Mouse (Mus musculus) testis, postnatal 10 days (tissue): Measurements from ENCODE around the gene Spindoc.

Experiments used
- DNase-seq: peaks from one replicate; pipeline ENCODE4 v3.0.0; 2021; ENCODE audit warnings: low spot score

Gene Spindoc

DNA sequence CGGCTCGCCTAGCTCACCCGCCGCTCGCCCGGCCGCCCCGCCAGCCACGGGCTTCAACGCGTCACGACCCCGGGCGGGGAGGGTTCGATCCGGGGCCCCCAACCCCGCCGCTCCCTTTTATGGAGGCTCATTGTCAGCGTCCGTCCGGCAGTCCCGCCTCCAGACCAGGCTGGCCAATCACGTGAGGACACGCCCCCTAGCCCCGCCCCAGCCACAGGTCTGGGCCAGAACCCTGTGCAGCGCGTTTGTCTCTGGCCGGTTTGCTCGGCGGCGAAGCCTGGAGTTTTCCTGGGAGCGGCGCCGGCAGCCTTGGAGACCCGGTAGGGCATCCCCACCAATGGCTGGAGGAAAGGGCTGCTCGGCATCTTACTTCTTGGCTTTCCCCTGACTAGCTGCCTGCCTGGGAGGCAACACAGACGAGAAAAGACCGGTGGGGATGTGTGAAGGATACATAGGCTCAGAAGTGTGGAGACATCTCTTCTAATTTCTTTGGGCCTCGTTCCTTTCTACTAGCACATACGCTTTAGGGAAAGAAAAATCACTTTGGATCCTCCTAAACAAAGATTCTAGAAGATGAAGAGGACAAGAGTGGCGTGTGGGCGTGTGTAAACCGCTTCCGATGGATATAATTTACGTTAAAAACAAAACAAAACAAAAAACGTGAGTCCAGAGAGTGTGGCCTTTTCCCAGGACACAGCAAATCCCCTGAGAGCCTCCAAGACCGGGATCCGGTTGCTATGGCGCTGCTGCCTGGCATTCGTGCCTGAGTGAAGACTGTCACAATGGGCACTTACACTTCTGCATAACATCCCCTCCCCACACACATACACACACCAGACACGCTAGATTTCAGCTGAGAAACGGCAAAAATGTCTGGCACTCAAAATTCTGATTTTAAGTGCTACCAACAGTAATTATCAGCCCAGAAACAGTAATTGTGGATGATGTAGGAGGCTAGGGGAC, at the start of gene Spindoc:
TSS of gene Spindoc (minus strand) at position 92 of the 963 bp plus-strand sequence.
- peak; percentile 99 for DNase-seq

DNA sequence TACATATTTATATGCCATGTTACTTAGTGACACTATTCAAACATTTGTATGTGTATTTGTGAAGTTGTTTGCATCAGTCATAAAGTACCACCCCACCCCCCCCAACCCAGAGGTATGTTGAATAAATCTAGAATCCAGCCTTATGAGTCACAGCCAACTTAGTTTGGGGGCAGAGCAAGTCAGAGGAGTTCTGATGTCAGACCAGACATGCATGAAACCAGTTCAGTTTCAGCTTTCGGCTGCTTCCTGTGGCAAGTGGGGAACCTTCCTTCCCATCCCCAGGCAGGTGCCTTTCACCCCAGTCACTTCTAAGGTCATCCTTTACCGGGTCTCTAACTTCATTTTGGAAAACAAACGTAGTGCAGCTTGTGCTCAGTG, 42.6 kb upstream of the Spindoc start:
- DNase-seq: no peak

DNA sequence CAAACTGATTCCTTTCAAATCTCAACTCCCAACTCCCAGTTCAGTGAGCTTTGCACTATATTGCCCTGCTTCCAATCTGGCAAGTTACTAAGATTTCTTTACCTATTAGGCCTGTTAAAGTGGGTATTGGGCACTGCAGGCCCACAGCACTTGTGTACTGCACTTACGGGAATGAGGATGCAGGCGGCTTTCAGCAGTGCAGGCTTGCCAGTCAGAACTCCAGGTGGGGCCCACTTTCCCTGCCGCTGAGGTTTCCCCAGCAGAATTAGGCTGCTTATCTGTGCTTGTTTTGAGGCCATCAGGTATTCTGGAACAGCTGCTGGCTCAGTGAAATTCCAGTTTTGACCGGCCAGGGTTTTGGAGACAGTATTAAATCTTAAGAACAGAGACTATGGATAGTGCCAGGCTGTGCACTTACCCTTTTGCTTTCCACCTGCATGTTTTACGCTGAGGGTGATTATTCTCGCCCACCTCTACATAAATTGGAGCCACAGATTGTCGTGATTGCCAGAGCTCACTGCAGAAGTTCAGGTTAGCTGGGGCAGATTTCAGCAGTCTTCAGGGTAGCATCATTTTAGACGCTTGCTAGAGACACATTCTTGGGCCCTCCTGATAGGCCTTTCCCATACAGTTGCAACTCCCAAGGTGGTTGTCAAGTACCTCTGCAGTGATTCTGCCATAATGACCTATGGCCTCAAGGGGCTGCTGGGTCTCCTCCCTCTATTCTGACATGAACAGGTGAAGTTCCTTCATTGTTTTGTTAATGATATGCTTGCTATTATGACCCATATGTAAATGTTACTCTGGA, 42.0 kb upstream of the Spindoc start:
- DNase-seq: no peak

DNA sequence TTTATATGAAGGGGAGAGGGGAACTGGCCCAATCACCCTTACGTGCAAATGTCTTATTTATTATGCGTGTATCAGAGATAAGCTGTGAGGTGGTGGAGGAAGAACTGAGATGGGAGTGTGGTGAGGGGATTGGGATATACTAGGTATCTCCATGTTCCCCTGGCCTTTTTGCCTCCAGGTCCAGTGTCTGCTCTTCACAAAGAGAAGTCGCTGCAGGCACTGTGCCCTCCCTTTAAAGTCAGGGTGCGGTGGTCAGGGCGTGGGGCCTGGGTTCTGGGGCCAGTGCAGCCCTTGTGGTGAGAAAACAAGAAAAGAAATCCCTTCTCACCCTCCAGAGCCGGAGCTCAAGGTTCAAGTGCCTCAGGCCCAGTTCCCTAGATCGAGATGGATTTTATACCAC, 41.3 kb upstream of the Spindoc start:
- no peak for DNase-seq

DNA sequence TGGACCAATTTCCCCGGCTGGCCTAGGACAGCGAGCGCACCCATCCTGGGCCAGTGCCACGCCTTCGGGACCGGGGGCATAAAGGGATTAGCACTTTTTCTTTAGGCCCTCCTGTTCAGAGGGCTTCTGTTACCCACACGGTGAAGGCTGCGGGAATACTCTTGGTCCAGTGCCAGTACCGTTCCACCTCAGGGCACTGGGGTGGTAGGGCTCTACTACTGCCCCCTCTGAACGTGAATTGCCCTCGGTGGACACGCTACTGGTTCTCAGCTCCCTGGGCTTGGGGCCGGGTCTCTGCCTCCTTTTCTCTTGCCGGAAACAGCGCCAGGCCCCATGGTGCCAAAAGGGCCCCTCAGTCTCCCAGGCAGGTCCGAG, 40.8 kb upstream of the Spindoc start:
- DNase-seq: no peak

DNA sequence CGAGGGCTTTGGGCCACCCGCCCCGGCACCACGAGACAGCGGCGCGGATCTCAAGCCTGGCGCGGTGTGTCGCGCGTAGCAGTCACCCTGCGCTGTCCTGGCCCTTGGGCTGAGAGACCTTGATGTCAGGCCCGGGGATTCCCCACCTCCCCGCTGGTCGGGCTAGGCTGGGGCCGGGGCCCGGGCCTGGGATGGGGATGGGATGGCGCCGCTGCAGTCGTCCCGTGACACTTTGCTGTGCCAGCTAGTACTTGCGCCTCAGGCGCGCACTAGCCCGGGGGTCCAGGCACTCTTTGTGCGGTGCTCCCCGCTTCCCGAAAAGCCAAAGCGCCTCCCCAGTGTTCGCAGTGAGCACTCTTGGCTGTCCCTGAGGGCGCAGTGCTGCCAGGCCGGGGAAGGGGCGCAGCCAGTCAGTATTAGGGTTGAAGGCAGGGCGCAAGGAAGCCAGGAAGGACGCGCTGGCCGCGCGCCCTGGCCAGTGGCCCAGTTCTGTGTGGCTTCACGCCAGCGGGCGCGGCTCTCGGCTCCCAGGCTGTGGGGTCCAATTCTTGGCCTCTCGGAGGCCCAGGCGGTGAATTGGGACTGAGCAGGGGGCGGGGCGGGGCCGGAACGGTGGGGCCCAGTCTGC, 40.3 kb upstream of the Spindoc start:
- DNase-seq: peak; percentile 88

DNA sequence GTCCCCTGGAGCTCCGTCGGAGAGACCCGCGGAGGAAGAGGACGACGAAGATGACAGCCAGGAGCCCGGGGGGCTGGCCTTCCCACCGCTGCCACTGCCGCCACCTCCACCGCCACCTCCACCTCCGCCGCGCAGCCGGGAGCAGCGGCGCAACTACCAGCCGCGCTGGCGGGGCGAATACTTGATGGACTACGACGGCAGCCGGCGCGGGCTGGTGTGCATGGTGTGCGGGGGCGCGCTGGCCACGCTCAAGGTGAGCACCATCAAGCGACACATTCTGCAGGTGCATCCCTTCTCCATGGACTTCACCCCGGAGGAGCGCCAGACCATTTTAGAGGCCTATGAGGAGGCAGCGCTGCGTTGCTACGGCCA, 39.8 kb upstream of the Spindoc start:
- DNase-seq: peak; percentile 62

DNA sequence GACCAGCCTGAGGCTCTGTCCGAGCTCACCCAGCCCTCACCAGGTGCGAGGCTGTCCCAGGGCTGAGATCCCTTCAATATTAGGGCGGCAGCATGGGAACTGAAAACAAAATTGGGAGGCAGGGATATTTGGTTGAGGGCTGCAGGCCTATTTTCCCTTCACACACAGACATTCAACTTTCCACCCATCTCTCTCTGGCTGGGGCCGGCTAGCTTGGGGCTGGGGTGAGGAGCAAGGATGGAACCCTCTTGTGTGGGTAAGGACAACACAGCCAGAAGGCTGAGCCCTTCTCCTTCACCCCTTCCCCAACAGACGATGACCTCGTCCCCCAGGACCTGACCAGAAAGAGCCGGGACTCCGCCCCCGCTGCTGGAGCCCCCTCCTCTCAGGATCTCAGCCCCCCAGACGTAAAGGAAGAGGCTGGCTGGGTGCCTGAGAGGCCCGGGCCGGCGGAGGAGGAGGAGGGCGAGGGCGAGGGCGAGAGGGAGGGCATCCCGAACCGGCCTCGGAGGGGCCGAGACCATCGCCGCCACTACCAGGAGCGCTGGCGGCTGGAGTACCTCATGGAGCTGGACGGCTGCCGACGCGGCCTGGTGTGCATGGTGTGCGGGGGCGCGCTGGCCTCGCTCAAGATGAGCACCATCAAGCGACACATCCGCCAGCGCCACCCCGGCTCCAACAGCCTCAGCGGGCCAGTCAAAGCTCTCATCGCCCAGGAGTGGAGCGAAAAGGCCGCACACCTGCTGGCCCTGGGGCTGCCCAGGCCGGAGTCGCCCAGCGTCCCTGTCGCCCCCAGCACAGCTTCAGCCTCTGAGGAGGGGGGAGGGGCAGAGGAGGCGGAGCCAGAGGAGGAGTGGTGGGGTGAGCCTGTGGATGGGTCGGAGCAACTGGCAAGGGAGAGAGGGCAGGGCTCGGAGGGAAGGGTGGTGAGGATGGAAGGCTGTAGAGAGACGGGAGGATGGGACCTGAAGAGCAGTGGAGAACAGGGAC, 39.1 kb upstream of the Spindoc start:
- DNase-seq: peak; percentile 79

DNA sequence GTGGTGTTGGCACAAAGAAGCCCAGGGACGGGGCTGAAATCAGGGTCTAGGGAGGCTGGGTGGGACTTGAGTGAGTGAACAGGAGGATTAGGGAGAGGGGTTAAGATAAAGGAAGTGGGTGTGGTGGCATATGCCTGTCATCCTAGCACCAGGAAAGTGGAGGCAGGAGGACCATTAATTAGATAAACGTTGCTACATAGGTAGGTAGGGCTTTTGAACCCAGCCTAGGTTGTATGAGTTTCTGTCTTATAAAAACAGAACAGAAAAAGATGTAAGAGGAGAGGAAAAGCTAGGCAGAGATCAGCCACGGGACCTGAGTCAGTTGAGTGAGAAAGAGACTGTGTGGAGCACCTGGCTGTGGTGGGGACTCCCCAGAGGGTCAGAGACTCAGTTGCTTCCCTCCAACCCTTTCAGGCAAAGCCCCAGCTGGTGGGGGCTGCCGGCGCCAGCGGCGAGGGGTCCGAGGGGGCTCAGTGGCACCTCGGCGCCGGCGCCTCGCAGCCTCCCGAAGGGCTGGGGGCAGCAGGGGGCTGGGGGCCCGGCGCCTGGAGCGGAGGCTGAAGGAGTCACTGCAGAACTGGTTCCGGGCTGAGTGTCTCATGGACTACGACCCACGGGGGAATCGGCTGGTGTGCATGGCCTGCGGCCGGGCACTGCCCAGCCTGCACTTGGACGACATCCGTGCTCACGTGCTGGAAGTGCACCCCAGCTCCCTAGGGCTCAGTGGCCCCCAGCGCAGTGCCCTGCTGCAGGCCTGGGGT, 38.2 kb upstream of the Spindoc start:
- peak; percentile 49 for DNase-seq

DNA sequence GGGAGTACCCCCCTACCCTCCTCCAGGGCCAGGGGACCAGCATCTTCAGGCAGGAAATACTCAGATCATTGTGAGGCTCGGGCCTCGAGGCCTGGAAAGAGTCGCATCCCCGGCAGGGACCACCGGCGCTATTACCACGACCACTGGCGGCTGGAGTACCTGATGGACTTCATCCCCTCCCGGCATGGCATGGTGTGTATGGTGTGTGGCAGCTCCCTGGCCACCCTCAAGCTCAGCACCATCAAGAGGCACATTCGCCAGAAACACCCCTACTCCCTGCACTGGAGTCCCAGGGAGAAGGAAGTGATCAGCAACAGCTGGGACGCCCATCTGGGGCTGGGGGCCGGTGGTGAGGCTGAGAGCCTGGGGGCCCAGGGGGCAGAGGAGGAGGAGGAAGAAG, 37.3 kb upstream of the Spindoc start:
- no peak for DNase-seq

DNA sequence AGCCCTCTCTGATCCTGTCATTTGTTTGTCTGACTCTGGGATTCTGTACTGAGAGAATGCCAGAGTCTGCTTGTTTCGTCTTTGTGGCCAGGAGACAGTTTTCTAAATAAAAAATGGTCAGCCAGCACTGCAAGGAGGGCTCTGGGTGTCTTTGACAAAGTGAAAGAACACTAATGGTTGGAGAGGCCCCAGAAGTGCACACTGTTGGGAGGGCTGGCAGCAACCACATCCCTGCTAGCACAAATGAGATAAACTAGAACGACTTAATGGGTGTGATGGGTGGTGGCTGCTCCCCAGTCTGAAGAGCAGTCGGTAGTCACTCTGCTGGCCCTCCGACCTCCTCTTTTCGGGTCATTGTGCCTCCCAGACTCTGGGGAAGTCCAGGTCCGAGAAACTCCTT, 36.3 kb upstream of the Spindoc start:
- DNase-seq: no peak

DNA sequence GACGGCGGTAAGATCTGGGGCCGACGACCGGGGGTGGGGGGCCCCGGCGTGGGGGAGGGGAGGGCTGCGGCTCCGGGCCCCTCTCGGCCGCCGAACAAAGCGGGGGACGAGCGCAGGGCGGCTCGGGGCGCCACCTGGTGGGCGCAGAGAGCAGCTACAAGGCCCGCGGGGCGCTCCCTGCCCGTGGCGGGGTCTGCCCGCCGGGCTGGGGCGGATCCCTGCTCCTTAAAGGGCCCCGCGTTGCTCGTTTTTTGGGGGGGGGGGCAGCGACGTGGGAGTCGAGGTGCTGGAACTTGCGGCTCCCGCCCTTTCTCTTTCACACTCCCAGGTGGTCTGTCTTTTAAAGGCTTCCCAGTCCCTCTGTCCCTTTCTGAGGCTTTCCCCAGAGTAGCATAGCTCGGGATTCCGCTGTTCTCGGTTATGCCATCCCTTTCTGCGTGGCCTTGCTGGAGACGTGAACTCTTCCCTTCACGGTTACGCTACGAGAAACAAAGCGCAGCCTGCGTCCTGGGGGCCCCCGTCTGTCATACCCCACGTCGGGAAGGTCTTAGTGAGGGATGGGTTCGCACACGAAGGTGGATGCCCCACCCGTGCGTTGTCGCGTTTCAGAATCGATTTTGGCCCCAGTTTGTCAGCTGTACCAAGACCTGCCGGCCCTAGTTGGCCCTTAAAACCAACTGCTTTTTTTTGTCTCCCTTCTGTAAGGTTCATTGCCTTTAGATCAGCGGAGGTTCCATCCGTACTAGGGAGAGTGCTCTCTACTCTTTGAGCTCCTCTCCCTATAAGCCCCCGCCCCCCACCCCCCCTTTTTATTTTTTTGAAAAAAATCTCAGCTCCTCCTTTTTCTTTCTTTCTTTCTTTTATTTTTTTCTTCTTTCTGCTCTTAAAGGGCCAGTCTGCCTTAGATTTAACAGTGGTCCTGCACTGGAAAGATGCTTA, 35.4 kb upstream of the Spindoc start:
- peak; percentile 92 for DNase-seq

DNA sequence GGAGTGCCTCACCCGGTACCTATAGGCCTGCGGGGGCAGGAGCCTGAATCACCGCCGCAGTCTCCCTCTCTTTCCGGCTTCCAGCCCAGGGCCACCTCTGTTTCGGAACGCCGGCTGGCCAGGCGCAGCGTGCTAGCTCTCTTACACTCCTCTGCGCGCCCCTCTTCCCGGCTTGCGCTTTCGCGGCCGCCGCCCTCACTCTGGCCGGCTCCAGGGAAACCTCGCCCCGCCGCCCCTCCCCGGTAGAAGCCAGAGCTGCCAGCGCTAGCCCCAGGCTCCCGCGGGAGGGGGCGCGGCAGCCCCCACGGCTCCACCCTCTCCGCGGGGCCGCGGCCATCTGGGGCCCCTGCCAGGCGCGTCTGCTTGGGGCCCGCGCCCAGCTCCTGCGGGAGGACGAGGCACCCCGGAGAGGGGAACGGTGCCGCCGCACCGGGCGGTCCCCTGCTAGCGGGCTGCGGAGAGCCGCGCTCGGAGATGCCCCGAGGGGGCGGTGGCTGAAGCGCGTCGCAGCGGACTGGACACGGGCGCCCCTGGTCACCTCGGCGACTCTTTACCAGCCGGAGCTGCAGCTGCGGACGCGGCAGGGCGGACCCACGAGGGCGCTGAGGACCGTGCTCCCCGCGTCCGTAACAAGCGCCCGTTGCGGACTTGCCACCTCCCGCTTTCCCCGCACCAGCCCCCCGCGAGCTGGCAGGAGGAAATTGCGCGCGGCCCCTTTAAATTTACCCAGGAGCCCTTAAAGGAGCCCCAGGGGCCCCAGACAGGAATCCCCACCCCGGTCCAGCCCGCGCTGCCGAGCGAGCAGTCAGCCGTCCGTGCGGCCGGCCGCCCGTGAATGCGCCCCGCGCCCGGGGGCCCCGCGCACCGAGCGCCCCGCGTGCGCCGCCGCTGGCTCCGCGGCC, 34.3 kb upstream of the Spindoc start, which contains the start of gene 2700081O15Rik:
TSS of gene 2700081O15Rik (plus strand) at position 792 of the 902 bp plus-strand sequence.
- DNase-seq: peak; percentile 82

DNA sequence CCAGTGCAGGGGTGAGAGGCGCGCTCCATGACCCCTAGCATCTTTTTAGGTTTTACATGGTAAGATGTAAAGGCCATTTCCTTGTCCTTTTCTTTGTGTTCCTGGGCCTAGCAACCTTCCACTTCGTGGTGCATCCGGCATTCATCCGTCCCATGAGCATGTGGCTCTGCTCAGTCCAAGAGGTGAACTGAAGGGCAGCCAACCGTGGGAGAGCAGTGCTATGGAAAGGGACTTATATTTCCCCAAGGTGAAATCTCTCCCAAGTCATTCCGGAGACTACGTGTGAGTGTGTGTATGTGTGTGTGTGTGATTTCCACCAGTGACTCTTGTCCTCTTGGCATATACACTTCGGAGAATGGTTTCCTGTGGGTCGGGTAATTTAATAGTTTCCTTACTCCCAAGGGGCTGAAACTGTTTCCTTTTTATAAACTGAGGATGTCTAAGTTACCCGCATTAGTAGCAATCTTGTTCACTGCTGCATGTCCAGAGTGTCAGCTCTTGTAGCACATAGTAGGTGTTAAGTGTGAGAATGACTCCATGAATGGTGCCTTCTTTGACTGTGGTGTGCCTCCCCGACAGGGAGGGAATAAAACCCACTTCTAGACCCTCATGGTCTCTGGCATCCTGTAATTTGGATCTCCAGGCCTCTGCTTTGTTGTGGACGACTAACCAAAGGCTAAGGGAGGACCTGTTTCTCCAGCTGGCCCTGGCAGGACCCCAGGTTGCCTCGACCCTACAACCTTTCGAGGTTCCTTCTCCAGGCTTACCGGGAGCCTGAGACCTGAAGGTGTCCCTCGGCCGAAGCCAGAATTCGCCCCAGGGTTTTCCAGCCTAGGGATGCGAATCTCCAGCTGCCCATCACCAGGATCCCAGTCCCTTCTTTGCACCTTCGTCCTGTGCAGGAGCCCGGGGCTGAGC, 33.4 kb upstream of the Spindoc start:
- DNase-seq: peak; percentile 58

DNA sequence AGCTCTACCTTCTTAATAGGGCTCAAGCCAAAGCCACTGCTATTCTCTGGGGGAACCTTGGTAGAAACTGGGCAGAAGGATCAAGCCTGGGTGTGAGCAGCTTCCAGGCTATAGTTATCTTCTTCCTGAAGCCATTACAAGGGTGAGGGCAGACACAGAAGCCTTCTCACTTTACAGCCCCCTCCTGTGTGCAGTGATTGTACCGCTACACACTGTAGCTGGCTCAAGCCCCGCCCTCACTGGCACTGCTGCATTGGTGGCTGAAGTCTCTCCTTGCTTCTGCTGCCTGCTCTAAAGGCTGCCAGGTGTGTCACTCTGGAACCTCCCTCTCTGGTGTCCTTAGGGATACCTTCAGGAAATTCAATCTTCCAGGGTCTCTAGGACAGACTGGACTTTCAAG, 29.6 kb upstream of the Spindoc start:
- DNase-seq: no peak

DNA sequence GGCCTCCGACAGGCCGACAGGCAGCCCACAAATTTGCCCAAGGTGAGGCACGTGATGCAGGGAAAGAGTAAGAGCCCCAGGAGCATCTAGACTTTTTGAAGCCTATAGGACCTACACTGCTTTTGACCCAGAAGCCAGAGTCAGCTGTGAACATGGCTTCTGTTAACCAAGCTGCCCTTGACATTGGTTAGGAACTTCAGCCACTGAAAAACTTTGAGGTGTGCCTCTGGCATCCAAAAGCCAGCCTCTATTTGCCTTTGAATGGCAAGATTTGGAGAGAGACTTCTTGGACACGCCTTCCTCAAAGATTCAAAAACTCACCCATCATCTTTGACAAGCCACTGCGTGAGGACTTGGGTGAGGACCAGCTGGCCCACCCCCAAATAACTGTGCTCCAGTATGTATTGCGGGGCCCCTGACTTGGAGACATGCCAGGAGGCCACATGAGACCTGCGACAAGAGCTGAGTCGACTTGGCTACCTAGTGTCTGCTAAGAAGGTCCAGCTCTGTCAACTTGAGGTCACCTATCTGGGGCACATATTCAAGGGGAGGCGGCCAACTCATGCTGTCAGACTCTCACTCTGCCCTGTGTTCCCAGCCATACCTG, 21.9 kb upstream of the Spindoc start:
- DNase-seq: no peak

DNA sequence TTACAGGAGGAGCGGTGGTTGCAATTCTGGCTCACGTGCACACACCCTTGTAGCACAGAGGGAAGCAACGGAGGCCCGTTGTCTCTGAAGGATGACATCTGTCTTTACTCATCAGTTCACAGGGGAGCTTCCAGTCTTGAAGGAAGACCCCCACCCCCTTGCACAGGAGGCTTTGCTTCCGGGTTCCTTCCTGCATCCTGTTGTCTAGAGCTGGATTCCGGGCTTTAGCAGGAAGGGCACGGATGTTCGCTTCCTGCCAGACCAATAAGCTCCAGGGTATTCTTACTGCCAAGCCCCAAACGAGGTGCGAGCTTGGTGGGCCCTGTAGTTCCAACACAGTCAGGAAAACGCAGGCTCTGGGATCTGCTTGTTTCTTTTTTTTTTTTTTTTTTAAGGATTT, 17.8 kb upstream of the Spindoc start:
- DNase-seq: no peak
